Mouse (Mus musculus): ENCODE results near the gene Ilkap. TPM values are rescaled to one million over a fixed set of nuclear protein-coding genes. Genes with fewer than 3 reads are reported as not detected.

Ilkap gene
- polyA plus RNA-seq, 1 experiment from 2014 or later, result 158 TPM

DNA sequence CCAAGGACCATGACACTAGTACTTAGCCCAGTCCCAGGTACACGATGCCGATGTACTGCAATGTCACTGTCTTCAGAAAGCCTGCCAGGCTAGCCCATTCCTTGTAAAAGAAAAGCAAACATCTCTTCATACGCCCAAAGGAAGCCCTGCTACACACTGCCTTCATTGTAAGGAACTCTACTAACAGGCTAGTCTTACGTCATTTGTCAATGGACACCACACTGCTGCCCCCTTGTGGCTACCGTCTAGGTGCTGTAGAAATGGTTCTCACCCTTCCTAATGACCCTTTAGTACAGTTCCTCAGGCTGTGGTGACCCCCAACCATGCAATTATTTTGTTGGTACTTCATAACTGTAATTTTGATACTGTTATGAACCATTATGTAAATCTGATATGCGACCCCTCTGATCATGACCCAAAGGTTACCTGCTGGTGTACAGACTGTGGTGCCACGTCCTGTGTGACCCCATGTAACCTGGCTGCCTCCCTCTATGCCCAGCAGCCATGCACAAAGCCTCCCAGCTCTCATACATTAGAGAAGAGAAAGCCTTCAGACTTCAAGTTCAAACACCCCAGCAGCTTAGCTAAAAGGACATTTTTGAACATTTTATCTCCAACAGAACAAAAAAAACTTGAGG is 18.0 kb downstream of the Ilkap start:
- Histone ChIP-seq H3K4me3 (no peak overlapping the region), H3K36me3 (peaks cover 96% of the 10 kb centered on the region), H3K4me1 (no peaks in the 10 kb centered on the region), H3K27me3 (no peaks in the 10 kb centered on the region), H3K4me2 (no peak overlapping the region), H3K9ac (no peak overlapping the region), H3K9me3 (no peaks in the 10 kb centered on the region), H3K27ac (no peak overlapping the region)
- 64% methylated on average over 7 of the region's 7 CpGs for WGBS
- no peak for ATAC-seq (ENCODE audit: insufficient number of reproducible peaks, insufficient read depth, low FRiP score, low TSS enrichment, low read depth)

DNA sequence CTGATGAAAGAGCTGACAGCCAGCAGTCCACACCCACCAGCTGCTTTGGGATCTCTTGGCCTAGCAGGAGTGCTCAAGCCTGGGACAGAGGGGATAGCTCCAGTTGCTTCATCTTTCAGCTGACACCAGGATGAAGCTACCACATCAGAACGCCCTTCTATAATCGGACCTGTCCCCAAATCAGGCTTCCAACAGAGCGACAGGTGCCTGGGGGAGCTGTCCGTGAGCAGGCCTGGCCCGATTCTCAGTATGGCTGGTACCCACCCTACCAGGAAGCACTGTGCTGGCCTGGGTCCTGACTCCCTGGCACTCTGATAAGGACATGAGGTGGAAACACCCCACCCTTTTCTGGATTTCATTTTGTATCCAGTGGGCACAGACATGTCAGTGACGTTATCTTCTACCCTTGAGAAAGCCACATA is 25.2 kb downstream of the Ilkap start:
- peaks cover 88% of the 10 kb centered on the region for H3K36me3 ChIP-seq
- 95% methylated on average over 6 of the region's 6 CpGs for WGBS
- H3K27me3 ChIP-seq, result no peaks in the 10 kb centered on the region

DNA sequence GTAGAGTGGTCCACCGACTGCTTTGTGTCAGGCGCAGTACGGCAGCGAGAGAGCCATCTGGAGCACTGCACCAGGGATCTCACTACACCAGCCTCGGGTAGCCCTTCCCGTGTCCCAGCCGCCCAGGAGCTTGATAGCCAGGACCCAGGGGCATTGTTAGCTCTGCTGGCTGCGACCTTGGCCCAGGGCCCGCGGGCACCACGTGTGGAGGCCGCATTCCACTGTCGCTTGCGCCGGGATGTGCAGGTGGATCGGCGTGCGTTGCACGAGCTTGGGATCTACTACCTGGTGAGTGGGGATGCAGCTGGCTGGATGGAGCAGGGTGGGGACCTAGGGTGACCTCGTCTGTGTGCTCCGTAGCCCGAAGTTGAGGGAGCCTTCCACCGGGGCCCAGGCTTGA is 28.6 kb downstream of the Ilkap start:
- Histone ChIP-seq H3K36me3 (peaks cover 54% of the 10 kb centered on the region), H3K4me2 (no peak overlapping the region), H3K27me3 (peaks cover 14% of the 10 kb centered on the region), H3K4me1 (peaks cover 14% of the 10 kb centered on the region), H3K9ac (no peak overlapping the region), H3K4me3 (no peak overlapping the region), H3K9me3 (no peaks in the 10 kb centered on the region), H3K27ac (no peak overlapping the region)
- ATAC-seq (ENCODE audit: insufficient number of reproducible peaks, insufficient read depth, low FRiP score, low TSS enrichment, low read depth), result no peak
- WGBS, result 88% methylated on average over 23 of the region's 23 CpGs

More for the DNA sequence above, 25.2 kb downstream of the Ilkap start:
- Histone ChIP-seq H3K4me1 (no peaks in the 10 kb centered on the region), H3K4me3 (no peak overlapping the region), H3K4me2 (no peak overlapping the region), H3K9me3 (no peaks in the 10 kb centered on the region), H3K27ac (no peak overlapping the region), H3K9ac (no peak overlapping the region)
- ATAC-seq (ENCODE audit: insufficient number of reproducible peaks, insufficient read depth, low FRiP score, low TSS enrichment, low read depth), result no peak

- no peak overlapping the region for H3K9ac ChIP-seq
- H3K4me2 ChIP-seq, result no peak overlapping the region
- peaks cover 14% of the 10 kb centered on the region for H3K27me3 ChIP-seq
- H3K36me3 ChIP-seq, result peaks cover 48% of the 10 kb centered on the region
- no peak for ATAC-seq (ENCODE audit: insufficient number of reproducible peaks, insufficient read depth, low FRiP score, low TSS enrichment, low read depth)
- no peaks in the 10 kb centered on the region for H3K9me3 ChIP-seq
- WGBS, result 62% methylated on average over 4 of the region's 4 CpGs
- no peak overlapping the region for H3K27ac ChIP-seq
- H3K4me3 ChIP-seq, result no peak overlapping the region
- H3K4me1 ChIP-seq, result peaks cover 14% of the 10 kb centered on the region
Observed at GRCm38 (mm10) chr1:91369408-91369807, 29.2 kb downstream of the Ilkap start.

- no peak overlapping the region; the same call in 1 of the 2 replicates for H3K4me2 ChIP-seq
Observed at GRCm38 (mm10) chr1:91367295-91367694, 31.3 kb downstream of the Ilkap start.

DNA sequence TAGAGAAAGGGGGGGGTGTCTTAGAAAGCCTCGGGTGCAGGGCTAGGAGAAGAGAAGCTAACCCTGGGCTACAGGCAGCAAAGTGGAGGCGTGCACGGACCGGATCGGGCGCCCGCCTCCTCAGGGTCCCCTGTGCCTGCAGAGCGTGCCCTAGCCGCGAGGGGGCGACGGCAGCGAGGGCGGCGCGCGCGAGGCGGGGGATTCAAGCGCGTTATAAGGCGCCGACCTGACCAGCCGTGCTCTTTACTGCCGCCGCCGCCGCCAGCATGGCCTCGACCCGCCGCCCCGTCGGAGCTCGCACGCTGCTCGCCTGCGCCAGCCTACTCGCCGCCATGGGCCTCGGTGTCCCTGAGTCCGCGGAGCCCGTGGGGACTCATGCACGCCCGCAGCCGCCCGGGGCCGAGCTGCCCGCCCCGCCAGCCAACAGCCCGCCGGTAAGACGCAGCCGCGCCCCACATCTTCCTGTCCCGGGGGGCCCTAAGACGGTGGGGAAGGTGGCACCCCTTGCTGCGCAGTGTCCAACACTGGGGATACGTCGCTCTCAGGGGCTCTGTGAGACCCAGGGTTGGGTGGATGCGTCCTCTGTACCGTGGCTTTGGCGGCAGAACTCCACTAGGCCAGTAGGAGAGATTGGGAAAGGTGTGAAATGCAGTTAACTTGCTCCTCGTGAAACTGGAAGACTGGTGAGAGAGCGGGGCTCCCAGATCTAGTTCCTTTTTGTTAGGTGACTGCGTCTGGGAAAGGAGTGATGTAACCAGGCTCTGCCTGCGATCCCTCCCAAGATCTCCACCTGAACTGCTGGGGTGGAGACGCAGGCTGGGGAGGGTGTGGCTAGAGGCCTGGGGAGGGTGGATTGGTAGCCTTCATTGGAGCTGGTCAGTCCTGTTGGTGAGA is 32.2 kb downstream of the Ilkap start, which contains the start of gene Erfe:
Erfe (plus strand) TSS at position 216 of the 894 bp plus-strand sequence.
- peak within 1 kb of the TSS; percentile 78 for H3K9ac ChIP-seq
- H3K4me1 ChIP-seq, result peaks cover 14% of the 10 kb centered on the region
- no peaks in the 10 kb centered on the region; the same call in 1 of the 2 replicates for H3K9me3 ChIP-seq
- H3K27me3 ChIP-seq, result peaks cover 14% of the 10 kb centered on the region
- H3K4me2 ChIP-seq, result peak within 1 kb of the TSS; percentile 95
- H3K27ac ChIP-seq, result no peak within 1 kb of the TSS
- peaks cover 18% of the 10 kb centered on the region for H3K36me3 ChIP-seq
- peak within 1 kb of the TSS; percentile 56 for H3K4me3 ChIP-seq
- ATAC-seq (ENCODE audit: insufficient number of reproducible peaks, insufficient read depth, low FRiP score, low TSS enrichment, low read depth), result peak; percentile 26; the same call in 1 of the 2 replicates
- WGBS, result under 1% methylated on average over 68 of the region's 68 CpGs

More at GRCm38 (mm10) chr1:91367295-91367694, 31.3 kb downstream of the Ilkap start:
- Histone ChIP-seq H3K9me3 (no peaks in the 10 kb centered on the region; the same call in 1 of the 2 replicates), H3K27ac (no peak overlapping the region), H3K4me3 (no peak overlapping the region), H3K27me3 (peaks cover 14% of the 10 kb centered on the region), H3K4me1 (peaks cover 14% of the 10 kb centered on the region), H3K9ac (no peak overlapping the region), H3K36me3 (peaks cover 26% of the 10 kb centered on the region)
- ATAC-seq (ENCODE audit: insufficient number of reproducible peaks, insufficient read depth, low FRiP score, low TSS enrichment, low read depth), result no peak
- 94% methylated on average over 3 of the region's 3 CpGs for WGBS

- Histone ChIP-seq H3K27ac (no peak overlapping the region), H3K36me3 (peaks cover 12% of the 10 kb centered on the region), H3K9me3 (no peaks in the 10 kb centered on the region; the same call in 1 of the 2 replicates), H3K4me2 (peak overlapping the region; percentile 95), H3K27me3 (peaks cover 14% of the 10 kb centered on the region), H3K4me1 (peaks cover 14% of the 10 kb centered on the region), H3K4me3 (peak overlapping the region; percentile 56), H3K9ac (peak overlapping the region; percentile 78)
- ATAC-seq (ENCODE audit: insufficient number of reproducible peaks, insufficient read depth, low FRiP score, low TSS enrichment, low read depth), result no peak
- 29% methylated on average over 8 of the region's 8 CpGs for WGBS
Observed at GRCm38 (mm10) chr1:91365816-91366214, 32.8 kb downstream of the Ilkap start.

GRCm38 (mm10) chr1:91364822-91365644 is 33.6 kb downstream of the Ilkap start:
- peaks cover 14% of the 10 kb centered on the region for H3K27me3 ChIP-seq
- H3K27ac ChIP-seq, result no peak overlapping the region
- 90% methylated on average over 16 of the region's 16 CpGs for WGBS
- no peaks in the 10 kb centered on the region; the same call in 1 of the 2 replicates for H3K9me3 ChIP-seq
- ATAC-seq (ENCODE audit: insufficient number of reproducible peaks, insufficient read depth, low FRiP score, low TSS enrichment, low read depth), result no peak
- no peak overlapping the region for H3K9ac ChIP-seq
- H3K4me3 ChIP-seq, result no peak overlapping the region
- peaks cover 4% of the 10 kb centered on the region for H3K36me3 ChIP-seq
- H3K4me1 ChIP-seq, result peaks cover 14% of the 10 kb centered on the region
- no peak overlapping the region for H3K4me2 ChIP-seq

DNA sequence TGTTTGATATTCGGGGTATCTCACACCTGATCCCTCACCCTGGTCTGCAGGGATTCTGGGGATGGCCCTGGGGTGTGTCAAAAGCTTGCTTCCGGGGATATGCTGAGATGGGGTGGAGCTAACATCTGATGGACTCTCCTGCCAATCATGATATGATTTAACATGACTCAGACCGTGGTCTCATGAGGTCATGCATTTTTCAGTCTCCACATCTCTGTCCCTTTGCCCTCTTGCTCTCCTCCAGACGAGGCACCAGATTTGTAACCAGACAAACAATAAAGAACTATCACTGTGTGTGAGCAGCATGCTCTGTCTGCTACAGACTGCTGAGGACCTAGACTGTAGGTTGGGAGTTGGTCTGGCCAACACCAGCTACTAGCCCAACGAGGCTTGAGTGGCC is 36.5 kb downstream of the Ilkap start:
- Histone ChIP-seq H3K9ac (no peak overlapping the region), H3K36me3 (no peaks in the 10 kb centered on the region), H3K27me3 (peaks cover 14% of the 10 kb centered on the region), H3K9me3 (no peaks in the 10 kb centered on the region; the same call in 1 of the 2 replicates), H3K4me2 (no peak overlapping the region), H3K27ac (no peak overlapping the region), H3K4me1 (peaks cover 14% of the 10 kb centered on the region), H3K4me3 (no peak overlapping the region)
- 74% methylated on average over 5 of the region's 5 CpGs for WGBS
- ATAC-seq (ENCODE audit: insufficient number of reproducible peaks, insufficient read depth, low FRiP score, low TSS enrichment, low read depth), result no peak

DNA sequence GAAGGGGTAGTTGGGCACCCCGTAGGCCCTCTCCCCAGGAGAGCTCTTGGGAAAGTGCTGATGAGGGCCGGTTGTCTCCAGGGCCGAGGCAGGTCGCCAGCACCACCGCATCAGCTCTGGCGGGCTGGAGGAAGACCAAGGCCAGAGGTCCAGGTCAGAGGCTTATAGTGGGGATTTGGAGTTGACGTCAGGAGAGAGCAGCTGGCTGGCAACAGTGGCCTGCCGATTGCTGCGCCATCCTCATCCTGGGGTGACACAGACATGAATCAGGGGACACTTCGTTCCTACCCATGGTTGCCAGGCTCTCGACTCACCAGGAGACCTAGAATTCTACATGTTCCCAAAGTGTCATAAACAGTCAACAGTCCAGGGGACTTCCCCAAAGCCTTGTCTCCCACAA is 42.5 kb downstream of the Ilkap start:
- Histone ChIP-seq H3K27ac (no peak overlapping the region), H3K4me2 (no peak overlapping the region), H3K9ac (no peak overlapping the region), H3K9me3 (no peaks in the 10 kb centered on the region), H3K4me1 (no peaks in the 10 kb centered on the region), H3K27me3 (no peaks in the 10 kb centered on the region), H3K36me3 (no peaks in the 10 kb centered on the region), H3K4me3 (no peak overlapping the region)
- 83% methylated on average over 11 of the region's 11 CpGs for WGBS
- ATAC-seq (ENCODE audit: insufficient number of reproducible peaks, insufficient read depth, low FRiP score, low TSS enrichment, low read depth), result no peak

DNA sequence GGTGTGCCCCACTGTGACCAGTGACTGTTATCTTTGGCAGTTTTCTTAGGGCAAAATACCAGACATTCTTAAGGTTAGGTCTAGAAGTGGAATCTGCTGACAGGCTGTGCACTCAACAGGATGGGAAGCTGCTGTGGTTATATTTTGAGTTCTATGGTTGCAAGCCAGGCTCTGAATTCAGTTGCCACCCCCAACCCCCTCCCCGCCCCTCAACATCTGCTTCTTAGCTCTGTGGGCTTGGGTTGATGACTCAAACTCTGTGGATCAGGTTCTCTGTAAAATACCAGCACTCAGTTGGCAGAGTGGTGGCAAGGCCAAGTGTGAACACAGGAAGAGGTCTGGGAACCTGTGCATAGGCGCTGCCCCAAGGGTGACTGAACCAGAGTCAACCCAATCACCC is 46.3 kb downstream of the Ilkap start:
- Histone ChIP-seq H3K4me1 (no peaks in the 10 kb centered on the region), H3K4me2 (no peak overlapping the region), H3K27ac (no peak overlapping the region), H3K36me3 (no peaks in the 10 kb centered on the region), H3K9ac (no peak overlapping the region), H3K4me3 (no peak overlapping the region), H3K27me3 (no peaks in the 10 kb centered on the region), H3K9me3 (no peaks in the 10 kb centered on the region)
- WGBS, result 88% methylated on average over 2 of the region's 2 CpGs
- ATAC-seq (ENCODE audit: insufficient number of reproducible peaks, insufficient read depth, low FRiP score, low TSS enrichment, low read depth), result no peak
